In genomic region chr17:15704158-15704474, GRCm38 (mm10) we compare ENCODE assay signal across 8 mouse cellular contexts. TPM values are rescaled to one million over a fixed set of nuclear protein-coding genes. Genes with fewer than 3 reads are reported as not detected.
DNase-seq lines count a peak whose midpoint lies in the region; ATAC-seq lines count a peak whose summit lies in the region.

No protein-coding gene starts in this region.

- H3K9ac ChIP-seq in lung, embryonic 15.5 days: peak overlapping the region; percentile 93
- peak overlapping the region; percentile 70 for H3K9ac ChIP-seq in embryonic facial prominence, embryonic 15.5 days
- peak overlapping the region; percentile 87 for H3K9ac ChIP-seq in intestine, embryonic 16.5 days (ENCODE audit: low read depth, low read length)
- H3K9ac ChIP-seq in neural tube, embryonic 14.5 days (replicated peaks; ENCODE audit: low read depth, low read length): peak overlapping the region; percentile 89

- no peaks in the 10 kb centered on the region for H3K27me3 ChIP-seq in lung, embryonic 15.5 days
- no peaks in the 10 kb centered on the region for H3K27me3 ChIP-seq in embryonic facial prominence, embryonic 15.5 days
- no peaks in the 10 kb centered on the region for H3K27me3 ChIP-seq in intestine, embryonic 16.5 days (replicated peaks; ENCODE audit: control insufficient read depth, insufficient read depth, low read length)
- no peaks in the 10 kb centered on the region for H3K27me3 ChIP-seq in neural tube, embryonic 14.5 days (ENCODE audit: control insufficient read depth, insufficient read depth, low read length)

- peaks cover 15% of the 10 kb centered on the region for H3K4me1 ChIP-seq in lung, embryonic 15.5 days
- H3K4me1 ChIP-seq in embryonic facial prominence, embryonic 15.5 days: peaks cover 11% of the 10 kb centered on the region
- H3K4me1 ChIP-seq in intestine, embryonic 16.5 days (ENCODE audit: control insufficient read depth, insufficient read depth, low read length): peaks cover 8% of the 10 kb centered on the region; the same call in 1 of the 2 replicates
- H3K4me1 ChIP-seq in neural tube, embryonic 14.5 days (ENCODE audit: control insufficient read depth, insufficient read depth, low read length): peaks cover 16% of the 10 kb centered on the region

- peak overlapping the region; percentile 60 for H3K4me2 ChIP-seq in lung, embryonic 15.5 days
- peak overlapping the region; percentile 58 for H3K4me2 ChIP-seq in embryonic facial prominence, embryonic 15.5 days (replicated peaks)
- H3K4me2 ChIP-seq in intestine, embryonic 16.5 days (ENCODE audit: low read depth, low read length): peak overlapping the region; percentile 67
- H3K4me2 ChIP-seq in neural tube, embryonic 14.5 days (ENCODE audit: low read depth, low read length): peak overlapping the region; percentile 95

- no peak for ATAC-seq in lung, embryonic 15.5 days (ENCODE audit: borderline replicate concordance, extremely low read depth, low FRiP score, low TSS enrichment)
- ATAC-seq in embryonic facial prominence, embryonic 15.5 days (ENCODE audit: insufficient number of reproducible peaks, low FRiP score, low TSS enrichment, low read depth): no peak; the same call in 1 of the 2 replicates
- no peak for ATAC-seq in intestine, embryonic 16.5 days
- ATAC-seq in neural tube, embryonic 14.5 days (ENCODE audit: low read depth): no peak; the same call in 1 of the 2 replicates

- H3K36me3 ChIP-seq in lung, embryonic 15.5 days: peaks cover 13% of the 10 kb centered on the region
- peaks cover 9% of the 10 kb centered on the region; the same call in 1 of the 2 replicates for H3K36me3 ChIP-seq in embryonic facial prominence, embryonic 15.5 days
- H3K36me3 ChIP-seq in intestine, embryonic 16.5 days (ENCODE audit: control insufficient read depth, insufficient read depth, low read length): no peaks in the 10 kb centered on the region
- no peaks in the 10 kb centered on the region for H3K36me3 ChIP-seq in neural tube, embryonic 14.5 days (ENCODE audit: control insufficient read depth, insufficient read depth, low read length)

- H3K27ac ChIP-seq in lung, embryonic 15.5 days: peak overlapping the region; percentile 98
- peak overlapping the region; percentile 96 for H3K27ac ChIP-seq in embryonic facial prominence, embryonic 15.5 days (replicated peaks)
- peak overlapping the region; percentile 97 for H3K27ac ChIP-seq in intestine, embryonic 16.5 days (ENCODE audit: low read length)
- peak overlapping the region; percentile 95 for H3K27ac ChIP-seq in neural tube, embryonic 14.5 days (ENCODE audit: low read depth, low read length)

- peak overlapping the region; percentile 93 for H3K4me3 ChIP-seq in lung, embryonic 15.5 days
- peak overlapping the region; percentile 88 for H3K4me3 ChIP-seq in embryonic facial prominence, embryonic 15.5 days (replicated peaks)
- H3K4me3 ChIP-seq in intestine, embryonic 16.5 days (ENCODE audit: low read length): peak overlapping the region; percentile 94
- peak overlapping the region; percentile 76 for H3K4me3 ChIP-seq in neural tube, embryonic 14.5 days (ENCODE audit: low read depth, low read length)

- DNase-seq in lung, postnatal 36 days: no peak
- no peak for DNase-seq in cerebellum, adult 9-10 months
- no peak for DNase-seq in ovary, adult 18-20 months (ENCODE audit: low spot score)
- no peak for DNase-seq in right cerebral cortex, postnatal 36 days (ENCODE audit: low spot score in 2 of 2)

- no peaks in the 10 kb centered on the region for H3K9me3 ChIP-seq in lung, embryonic 15.5 days
- H3K9me3 ChIP-seq in embryonic facial prominence, embryonic 15.5 days (replicated peaks): no peaks in the 10 kb centered on the region
- no peaks in the 10 kb centered on the region for H3K9me3 ChIP-seq in intestine, embryonic 16.5 days (ENCODE audit: control insufficient read depth, low read length)
- no peaks in the 10 kb centered on the region for H3K9me3 ChIP-seq in neural tube, embryonic 14.5 days (ENCODE audit: control insufficient read depth, low read length)

- 4% methylated on average over 12 of the region's 12 CpGs for WGBS in lung, embryonic 15.5 days
- WGBS in embryonic facial prominence, embryonic 15.5 days: 4% methylated on average over 12 of the region's 12 CpGs
- 3% methylated on average over 12 of the region's 12 CpGs for WGBS in intestine, embryonic 16.5 days
- 4% methylated on average over 12 of the region's 12 CpGs for WGBS in neural tube, embryonic 14.5 days

RNA-seq across cellular contexts. Expression of gene Chd1, which starts 0.7 kb away (rescaled TPM):
- polyA plus RNA-seq in lung, embryonic 15.5 days (2015; fragmentation: Nextera tagmentation; extraction: Ambion mirVana): 30.2 and 30.5 TPM in 2 replicates
- 27.2 and 29.1 TPM in 2 replicates for polyA plus RNA-seq in embryonic facial prominence, embryonic 15.5 days (2015; fragmentation: Nextera tagmentation; extraction: Ambion mirVana)
- polyA plus RNA-seq in intestine, embryonic 16.5 days (2015; fragmentation: Nextera tagmentation; extraction: Ambion mirVana): 13.4 and 14.3 TPM in 2 replicates
- 21.4 and 24.1 TPM in 2 replicates for polyA plus RNA-seq in neural tube, embryonic 14.5 days (2014; fragmentation: Nextera tagmentation; extraction: Ambion mirVana)
